Mouse (Mus musculus) T-cell, adult 66 days (primary cell): ENCODE data around the gene Mrps5. TPM values are rescaled to one million over a fixed set of nuclear protein-coding genes. Genes with fewer than 3 reads are reported as not detected.

Experiments used
- total RNA-seq, 2 experiments: library from RNA; stranded (reverse); gene quantifications; 3 replicates in 1 of 2; 4 replicates in 1 of 2; pipeline ENCODE4 v1.2.4; 2023

The Mrps5 gene
- 100 to 1,000 TPM; 131 to 135 TPM for total RNA-seq

DNA sequence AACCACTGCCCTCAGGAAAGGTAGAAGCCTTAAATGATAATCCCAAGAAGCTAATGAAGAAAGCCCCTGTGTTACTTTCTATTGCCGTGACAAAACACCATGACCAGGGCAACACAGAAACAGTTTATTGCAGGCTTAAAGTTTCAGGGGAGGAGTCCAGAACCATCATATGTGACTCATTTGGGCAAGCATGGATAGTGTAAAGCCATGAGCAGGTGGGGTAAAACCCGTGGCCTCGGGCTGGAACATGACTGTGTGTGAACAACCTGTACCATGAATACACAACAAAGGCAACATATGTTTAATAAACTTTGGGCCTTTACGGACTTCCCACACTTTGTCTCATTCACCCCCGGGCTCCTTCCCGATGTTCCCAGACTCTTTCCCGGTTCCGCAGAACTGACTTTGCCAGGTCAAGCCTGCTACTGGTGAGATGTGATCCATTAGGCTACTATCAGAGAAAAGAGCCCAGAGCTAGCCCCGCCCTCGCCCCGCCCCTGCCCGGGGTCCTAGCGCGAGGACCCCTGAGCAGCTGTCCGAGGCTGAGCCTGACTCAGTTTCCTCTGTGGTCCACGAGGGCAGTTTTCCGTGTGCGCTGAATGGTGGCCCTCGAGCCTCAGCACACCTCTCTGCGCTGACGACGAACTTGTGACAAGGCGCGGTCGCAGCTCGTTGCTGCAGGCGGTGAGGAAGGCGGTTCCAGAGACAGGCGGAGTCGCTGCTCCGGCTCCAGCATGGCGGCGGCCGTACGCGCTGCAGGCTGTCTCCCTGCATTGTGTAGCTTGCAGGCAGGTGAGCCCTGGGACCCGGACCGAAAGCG is at the start of gene Mrps5, which contains the start of gene Zfp661:
Mrps5 (plus strand) TSS at position 529 of the 820 bp plus-strand sequence.
Zfp661 (minus strand) TSS at position 401 of the 820 bp plus-strand sequence.

DNA sequence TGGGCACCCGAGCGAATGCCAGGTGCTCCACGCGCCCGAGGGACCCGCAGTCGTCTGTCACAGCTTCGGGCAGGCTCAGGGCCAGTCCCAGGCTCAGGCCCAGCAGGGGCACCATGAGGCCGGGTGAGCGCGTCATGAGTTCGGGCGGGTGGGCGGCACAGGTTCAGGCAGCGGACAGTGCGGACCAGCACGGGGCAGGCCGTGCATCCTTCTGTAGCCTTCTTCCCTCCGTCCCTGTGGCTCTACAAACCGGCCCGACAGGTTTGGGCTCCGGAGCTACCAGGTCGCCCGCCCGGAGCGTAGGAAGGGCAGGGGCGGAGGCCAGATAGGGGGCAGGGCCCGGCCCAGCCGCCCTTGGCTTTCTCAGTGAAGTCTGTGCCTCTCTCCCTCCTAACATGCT is 45.8 kb upstream of the Mrps5 start, which contains the start of gene Prom2:
Prom2 (minus strand) TSS at position 283 of the 400 bp plus-strand sequence.

DNA sequence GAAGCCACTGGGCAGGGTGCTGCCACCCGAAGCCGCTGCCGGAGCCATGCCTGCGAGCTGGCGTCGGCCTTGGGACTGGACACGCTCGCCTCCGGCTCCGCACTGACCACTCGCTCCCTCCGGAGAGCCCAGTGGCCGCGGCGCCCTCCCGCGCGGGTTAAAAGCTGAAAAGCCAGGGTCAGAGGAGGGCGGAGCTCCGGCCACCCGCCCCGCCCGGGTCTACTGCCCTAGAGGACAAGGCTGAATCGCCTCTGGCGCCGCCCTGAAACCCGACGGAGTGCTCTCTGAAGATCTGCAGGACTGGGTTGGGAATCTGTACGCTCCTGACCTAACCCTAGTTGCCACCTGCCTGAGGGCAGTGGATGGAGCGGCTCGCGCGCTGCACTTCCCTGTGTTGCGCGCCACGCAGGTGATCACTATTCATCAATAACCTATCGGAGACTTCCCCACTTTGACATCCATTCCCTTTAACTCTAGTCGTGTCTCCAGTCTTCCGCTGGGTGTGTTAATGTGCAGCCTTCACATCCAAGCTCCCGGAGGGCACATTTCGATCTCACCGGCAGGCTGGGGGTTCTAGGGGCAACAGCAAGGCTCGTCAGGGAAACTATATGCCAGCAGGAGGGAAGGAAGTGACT is 69.2 kb downstream of the Mrps5 start, which contains the start of gene Mal:
Mal (minus strand) TSS at position 610 of the 635 bp plus-strand sequence.

Other genes with a start within 250 kb of the Mrps5 start
- not detected for gene Astl, start 248.6 kb upstream of the Mrps5 start, total RNA-seq
- gene Adra2b, start 224.0 kb upstream of the Mrps5 start, total RNA-seq, result not detected
- under 1 TPM; 0.36 to 0.55 TPM for gene Gpat2, start 162.0 kb upstream of the Mrps5 start, total RNA-seq
- 10 to 100 TPM; 17.2 to 18.3 TPM for gene Fahd2a, start 142.7 kb upstream of the Mrps5 start, total RNA-seq
- under 1 TPM; 0.21 to 0.38 TPM for gene Kcnip3, start 65.1 kb upstream of the Mrps5 start, total RNA-seq
- gene Prom2, start 45.8 kb upstream of the Mrps5 start, total RNA-seq, result not detected
- gene Zfp661, start 128 bp upstream of the Mrps5 start, total RNA-seq, result 1 to 10 TPM; 5.9 to 6.1 TPM
- gene Mal, start 69.5 kb downstream of the Mrps5 start, total RNA-seq, result not detected
- not detected for gene Mall, start 142.7 kb downstream of the Mrps5 start, total RNA-seq
- gene Nphp1, start 201.7 kb downstream of the Mrps5 start, total RNA-seq, result 1 to 10 TPM in 1 of 2 experiments, not detected in 1; 1.7 TPM
- gene Mtln, start 205.3 kb downstream of the Mrps5 start, total RNA-seq, result 10 to 100 TPM in 1 of 2 experiments, 1 to 10 TPM in 1; 9.7 to 13.7 TPM
- gene Bub1, start 244.6 kb downstream of the Mrps5 start, total RNA-seq, result 1 to 10 TPM in 1 of 2 experiments, under 1 TPM in 1; 0.36 to 1.4 TPM